Mouse (Mus musculus) lung, postnatal 0 days (tissue): ENCODE data around the gene Slc16a11. TPM values are rescaled to one million over a fixed set of nuclear protein-coding genes. Genes with fewer than 3 reads are reported as not detected.

ENCODE experiments used
- ATAC-seq: fragments of 200-750 bp; cut with Nextera tagmentation; 2 replicates; pipeline ENCODE4 v1.8.0; 2017; ENCODE audit warnings: moderate library complexity
- DNase-seq: peaks from one replicate; pipeline ENCODE4 v3.0.0-alpha.2; 2016; ENCODE audit warnings: low spot score
- H3K27ac ChIP-seq: fragments of 300-500 bp; sonication (generic); 2 replicates; pipeline ENCODE4 v1.5.1; 2014; ENCODE audit warnings: antibody characterized with exemption, mild to moderate bottlenecking, low read length, mixed read lengths
- H3K27me3 ChIP-seq: fragments of 300-500 bp; sonication (generic); replicated peaks from 2 replicates; pipeline ENCODE4 v1.6.1; 2014; ENCODE audit warnings: low read length, mixed read lengths; ENCODE audit not compliant: insufficient read depth
- H3K36me3 ChIP-seq: fragments of 300-500 bp; sonication (generic); 2 replicates; pipeline ENCODE4 v1.6.1; 2014; ENCODE audit warnings: low read length, mixed read lengths; ENCODE audit not compliant: insufficient read depth
- H3K4me1 ChIP-seq: fragments of 300-500 bp; sonication (generic); 2 replicates; pipeline ENCODE4 v1.6.1; 2014; ENCODE audit warnings: antibody characterized with exemption, low read depth, low read length, mixed read lengths; ENCODE audit not compliant: insufficient read depth
- H3K4me2 ChIP-seq: fragments of 300-500 bp; sonication (generic); replicated peaks from 2 replicates; pipeline ENCODE4 v1.6.1; 2014; ENCODE audit warnings: low read depth, mild to moderate bottlenecking, low read length, moderate library complexity, mixed read lengths
- H3K4me3 ChIP-seq: fragments of 300-500 bp; sonication (generic); 2 replicates; pipeline ENCODE4 v1.5.1; 2014; ENCODE audit warnings: low read depth, low read length
- H3K9ac ChIP-seq: fragments of 300-500 bp; sonication (generic); replicated peaks from 2 replicates; pipeline ENCODE4 v1.6.1; 2014; ENCODE audit warnings: low read depth, mild to moderate bottlenecking
- H3K9me3 ChIP-seq: fragments of 300-500 bp; sonication (generic); 2 replicates; pipeline ENCODE4 v1.6.1; 2016; ENCODE audit warnings: low read length, mixed read lengths
- CTCF ChIP-seq: IDR thresholded peaks from 2 replicates; pipeline ENCODE4 v1.5.1; 2016; ENCODE audit warnings: antibody characterized with exemption, mild to moderate bottlenecking
- EP300 ChIP-seq: IDR thresholded peaks from 2 replicates; pipeline ENCODE4 v1.6.1; 2016; ENCODE audit warnings: antibody characterized with exemption, mild to moderate bottlenecking, control low read depth
- WGBS: fragments of 180-500 bp; shearing (Covaris S2); extraction: QIAGEN DNeasy Blood & Tissue Kit; methylation state at CpG from one replicate; pipeline ENCODE4 v1.1.7; 2014; 5-methylcytosine and 5-hydroxymethylcytosine counted together
- microRNA counts: library from miRNA; unstranded; fragments of <30 nt; microRNA quantifications from one replicate; lab custom pipeline; 2015
- microRNA-seq: library from miRNA; unstranded; fragments of <30 nt; microRNA quantifications from one replicate; pipeline ENCODE4, GENCODE M21; 2016
- polyA plus RNA-seq: library from polyadenylated mRNA; unstranded; fragments of >200 nt; fragmentation: Nextera tagmentation; extraction: Ambion mirVana; gene quantifications from 2 replicates; pipeline ENCODE4 v1.2.1, GENCODE M21; 2015

The Slc16a11 gene
- polyA plus RNA-seq, 1 experiment from 2014 or later = 7.9 TPM

- Histone ChIP-seq H3K27me3 (no peaks in the 10 kb centered on the region), H3K27ac (no peak overlapping the region), H3K4me3 (no peak overlapping the region), H3K9me3 (no peaks in the 10 kb centered on the region), H3K9ac (no peak overlapping the region), H3K36me3 (no peaks in the 10 kb centered on the region), H3K4me1 (no peaks in the 10 kb centered on the region; the same call in 1 of the 2 replicates), H3K4me2 (no peak overlapping the region)
- WGBS = 51% methylated on average over 4 of the region's 4 CpGs
- no peak for ATAC-seq
- TF ChIP-seq CTCF = no peak
- TF ChIP-seq EP300 = no peak
- DNase-seq = no peak
Measured at GRCm38 (mm10) chr11:70265819-70266218, 53.3 kb downstream of the Slc16a11 start.

MicroRNAs within 50 kb of the gene (microRNA counts, 519-probe panel; counts per million panel counts)
- microRNA mmu-miR-195 (lab: Ali Mortazavi, UCI) (3,617 counts per million, percentile 25 among the panel's probes with 10 or more counts), microRNA mmu-miR-497 (lab: Ali Mortazavi, UCI) (3,878 counts per million, percentile 31 among the panel's probes with 10 or more counts)

Small RNA genes within 50 kb of the gene (microRNA-seq; reads per million reads assigned to microRNA genes)
- gene Mir195a (7,628 reads per million, percentile 93 among the genes with 10 or more reads in this experiment), gene Mir497 (not detected), gene Mir497b (not detected)

Other genes with a start within 250 kb of the Slc16a11 start
- 212 and 230 TPM in 2 replicates for gene Cldn7, start 248.0 kb upstream of the Slc16a11 start, polyA plus RNA-seq
- gene Ctdnep1, start 231.6 kb upstream of the Slc16a11 start, polyA plus RNA-seq = 23.7 and 24.7 TPM in 2 replicates
- 65.9 and 72.1 TPM in 2 replicates for gene Elp5, start 230.2 kb upstream of the Slc16a11 start, polyA plus RNA-seq
- gene Gabarap, start 221.6 kb upstream of the Slc16a11 start, polyA plus RNA-seq = 624 and 645 TPM in 2 replicates
- 57.5 and 61.3 TPM in 2 replicates for gene Phf23, start 217.0 kb upstream of the Slc16a11 start, polyA plus RNA-seq
- gene Dvl2, start 212.2 kb upstream of the Slc16a11 start, polyA plus RNA-seq = 14.6 and 15.1 TPM in 2 replicates
- 92.0 and 95.2 TPM in 2 replicates for gene Acadvl, start 197.3 kb upstream of the Slc16a11 start, polyA plus RNA-seq
- gene Dlg4, start 195.8 kb upstream of the Slc16a11 start, polyA plus RNA-seq = 2.0 and 2.1 TPM in 2 replicates
- gene Asgr1, start 158.7 kb upstream of the Slc16a11 start, polyA plus RNA-seq = 0.81 TPM in 2 replicates
- gene Asgr2, start 120.1 kb upstream of the Slc16a11 start, polyA plus RNA-seq = not detected in 2 replicates
- 0.90 and 1.2 TPM in 2 replicates for gene Mgl2, start 82.4 kb upstream of the Slc16a11 start, polyA plus RNA-seq
- 0.54 and 0.70 TPM in 2 replicates for gene Clec10a, start 56.6 kb upstream of the Slc16a11 start, polyA plus RNA-seq
- 4.5 and 6.0 TPM in 2 replicates for gene Slc16a13, start 8.3 kb downstream of the Slc16a11 start, polyA plus RNA-seq
- gene Bcl6b, start 17.0 kb downstream of the Slc16a11 start, polyA plus RNA-seq = 19.2 and 31.6 TPM in 2 replicates
- 115 and 118 TPM in 2 replicates for gene 0610010K14Rik, start 25.2 kb downstream of the Slc16a11 start, polyA plus RNA-seq
- 11.0 and 15.3 TPM in 2 replicates for gene Gm21988, start 27.1 kb downstream of the Slc16a11 start, polyA plus RNA-seq
- gene Rnasek, start 27.1 kb downstream of the Slc16a11 start, polyA plus RNA-seq = 462 and 484 TPM in 2 replicates
- gene Alox12, start 42.6 kb downstream of the Slc16a11 start, polyA plus RNA-seq = 5.8 and 7.0 TPM in 2 replicates
- 0.08 and 0.11 TPM in 2 replicates for gene Alox12e, start 109.9 kb downstream of the Slc16a11 start, polyA plus RNA-seq
- gene Alox15, start 139.3 kb downstream of the Slc16a11 start, polyA plus RNA-seq = 0.26 and 0.57 TPM in 2 replicates
- 9.1 and 9.6 TPM in 2 replicates for gene Pelp1, start 197.3 kb downstream of the Slc16a11 start, polyA plus RNA-seq
- 12.7 and 13.7 TPM in 2 replicates for gene Arrb2, start 219.9 kb downstream of the Slc16a11 start, polyA plus RNA-seq
- gene Med11, start 239.2 kb downstream of the Slc16a11 start, polyA plus RNA-seq = 37.3 and 37.9 TPM in 2 replicates
- 1.0 and 1.4 TPM in 2 replicates for gene Zmynd15, start 246.7 kb downstream of the Slc16a11 start, polyA plus RNA-seq
- gene Cxcl16, start 247.2 kb downstream of the Slc16a11 start, polyA plus RNA-seq = 45.1 and 52.3 TPM in 2 replicates